Mouse (Mus musculus) thymus, postnatal 10 days (tissue): ENCODE data around the gene Mapk1.

Source experiments
- DNase-seq, 2 experiments: peaks; one replicate each; pipeline ENCODE4 v3.0.0; 2021; ENCODE audit warnings: low spot score in 2 of 2

Gene Mapk1

DNA sequence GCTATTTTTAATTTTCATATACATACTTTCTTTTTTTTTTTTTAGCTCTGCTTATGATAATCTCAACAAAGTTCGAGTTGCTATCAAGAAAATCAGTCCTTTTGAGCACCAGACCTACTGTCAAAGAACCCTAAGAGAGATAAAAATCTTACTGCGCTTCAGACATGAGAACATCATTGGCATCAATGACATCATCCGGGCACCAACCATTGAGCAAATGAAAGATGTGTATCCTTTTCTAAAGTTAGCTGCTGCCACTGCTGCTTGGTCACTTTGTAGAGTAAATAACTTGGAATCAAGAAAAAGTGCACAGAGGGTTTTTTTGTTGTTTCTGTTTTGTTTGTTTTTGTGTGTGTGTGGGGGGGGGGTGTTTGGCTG lies 32.7 kb downstream of the Mapk1 start:
- no peak for DNase-seq

DNA sequence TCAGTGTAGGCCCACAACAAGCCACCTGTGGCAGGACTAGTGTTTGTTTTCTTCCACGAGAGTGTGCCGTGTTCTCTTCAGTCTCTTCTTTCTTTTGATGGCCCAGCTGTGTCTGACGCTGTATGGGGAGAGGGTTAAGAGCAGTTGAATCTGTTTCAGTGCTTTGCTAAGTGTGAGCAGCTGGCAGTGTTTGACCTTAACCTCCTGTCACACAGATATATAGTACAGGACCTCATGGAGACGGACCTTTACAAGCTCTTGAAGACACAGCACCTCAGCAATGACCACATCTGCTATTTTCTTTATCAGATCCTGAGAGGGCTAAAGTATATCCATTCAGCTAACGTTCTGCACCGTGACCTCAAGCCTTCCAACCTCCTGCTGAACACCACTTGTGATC lies 34.9 kb downstream of the Mapk1 start:
- no peak for DNase-seq

DNA sequence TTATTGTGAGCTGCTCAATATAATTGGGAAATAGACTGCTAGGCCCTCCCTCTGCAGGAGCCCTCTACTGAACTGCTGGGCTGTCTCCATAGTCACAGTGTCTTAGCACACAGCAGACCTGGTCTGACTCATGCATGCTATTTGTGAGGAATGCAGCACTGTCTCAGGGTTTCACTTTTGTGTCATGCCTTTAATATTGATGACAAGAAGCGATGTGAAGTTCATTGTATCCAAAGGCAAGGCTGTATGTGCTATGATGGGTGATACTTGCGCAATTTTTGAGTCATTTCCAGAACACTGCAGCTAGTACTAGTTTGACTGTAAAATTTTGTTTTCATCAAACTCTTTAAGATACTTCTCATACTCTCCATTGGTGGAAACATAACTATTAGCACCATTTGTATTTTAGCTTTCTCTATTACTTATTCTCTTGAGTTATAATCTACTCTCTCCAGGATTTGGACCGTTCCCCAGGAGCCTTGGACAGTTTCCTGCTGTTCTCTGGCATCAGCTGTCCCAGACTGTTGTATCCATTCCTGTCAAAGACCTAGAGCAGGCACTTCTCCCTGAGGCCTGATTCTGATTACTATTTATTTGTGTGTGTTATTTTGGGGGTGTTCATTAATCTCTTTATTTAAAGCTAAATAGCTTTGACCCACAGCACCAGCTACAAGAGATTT lies 41.4 kb downstream of the Mapk1 start:
- no peak for DNase-seq

DNA sequence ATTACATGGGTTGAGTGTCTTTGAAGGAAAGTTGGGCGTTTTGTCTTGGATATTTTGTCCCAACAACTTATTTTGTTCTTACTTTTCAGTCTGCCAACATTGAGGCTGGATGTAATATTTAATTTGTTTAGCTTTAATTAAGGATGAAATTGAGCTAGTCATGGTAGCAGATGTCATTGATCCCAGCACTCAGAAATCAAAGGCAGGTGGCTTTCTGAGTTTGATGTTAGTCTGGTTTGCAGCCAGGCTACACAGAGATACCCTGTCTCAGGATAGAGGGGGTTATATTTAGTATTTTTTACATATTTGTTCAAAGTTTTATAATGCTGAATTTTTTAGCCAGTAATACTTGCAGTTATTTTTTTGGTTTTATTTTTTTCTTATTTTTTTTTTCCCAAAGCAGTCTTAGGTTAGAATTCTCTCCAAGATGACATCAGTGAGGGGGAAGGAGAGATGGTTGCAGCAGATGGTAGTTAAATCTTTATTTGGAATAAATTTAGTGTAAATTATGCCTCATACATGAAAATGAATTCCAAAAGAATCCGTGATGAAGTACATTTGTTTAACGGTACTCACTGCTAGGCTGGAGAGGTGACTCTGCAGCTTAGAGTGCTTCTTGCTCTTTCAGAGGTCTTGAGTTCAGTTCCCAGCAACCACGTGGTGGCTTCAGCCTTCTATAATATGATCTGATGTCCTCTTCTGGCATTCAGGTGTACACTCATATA lies 47.0 kb downstream of the Mapk1 start:
- no peak for DNase-seq

DNA sequence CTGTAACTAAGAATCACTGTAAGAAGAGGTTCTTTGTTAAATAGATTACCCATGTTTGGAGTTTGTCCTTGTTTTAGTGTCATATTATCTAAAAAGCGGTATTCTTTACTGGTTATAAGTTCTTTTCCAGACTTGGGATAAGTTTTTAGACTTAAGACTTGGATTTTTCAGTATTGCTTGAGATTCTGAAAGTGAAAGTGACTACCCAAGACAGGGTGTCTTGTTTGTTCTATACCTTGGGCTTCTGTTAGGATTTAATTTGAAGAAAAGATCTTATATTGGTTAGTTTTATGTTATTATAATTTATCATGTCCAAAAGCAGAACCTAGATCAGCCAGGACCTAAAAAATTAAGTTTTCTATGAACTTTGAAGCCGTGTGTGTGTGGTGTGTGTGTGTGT lies 50.6 kb downstream of the Mapk1 start:
- DNase-seq: no peak

DNA sequence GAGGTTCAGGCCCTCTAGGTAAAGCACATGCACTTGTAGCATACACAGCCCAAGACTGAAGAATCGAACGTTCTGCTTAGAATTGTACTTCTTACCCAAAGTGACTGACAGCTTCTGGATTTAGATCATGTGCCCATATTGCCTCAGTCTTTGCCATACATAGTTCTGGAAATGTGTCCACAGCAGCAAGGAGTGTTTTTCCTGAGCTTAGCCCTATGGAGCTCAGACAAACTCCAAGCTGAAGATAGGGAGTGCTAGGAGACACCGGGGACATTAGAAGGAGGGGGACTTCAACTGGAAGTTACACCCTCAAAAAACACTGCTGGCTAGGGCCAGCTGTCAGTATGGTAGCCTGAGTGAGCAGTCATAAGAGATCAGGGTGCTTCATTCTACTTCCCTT lies 57.5 kb downstream of the Mapk1 start:
- no peak for DNase-seq

DNA sequence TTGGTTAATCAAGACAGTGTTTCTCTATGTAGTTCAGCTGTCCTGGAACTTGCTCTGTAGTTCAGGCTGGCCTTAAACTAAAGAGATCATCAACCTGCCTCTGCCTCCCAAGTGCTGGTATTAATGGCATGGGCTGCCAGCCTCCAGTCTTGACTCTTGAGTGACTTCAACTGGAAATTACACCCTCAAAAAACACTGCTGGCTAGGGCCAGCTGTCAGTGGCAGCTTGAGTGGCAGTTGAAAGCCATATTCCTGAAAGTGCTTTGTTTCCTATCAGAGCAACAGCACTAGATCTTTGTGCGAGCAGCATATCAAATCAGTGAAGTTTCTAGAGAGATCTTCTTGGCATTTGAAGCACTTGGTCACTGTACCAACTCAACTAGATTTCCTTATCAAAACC lies 58.2 kb downstream of the Mapk1 start:
- no peak for DNase-seq

DNA sequence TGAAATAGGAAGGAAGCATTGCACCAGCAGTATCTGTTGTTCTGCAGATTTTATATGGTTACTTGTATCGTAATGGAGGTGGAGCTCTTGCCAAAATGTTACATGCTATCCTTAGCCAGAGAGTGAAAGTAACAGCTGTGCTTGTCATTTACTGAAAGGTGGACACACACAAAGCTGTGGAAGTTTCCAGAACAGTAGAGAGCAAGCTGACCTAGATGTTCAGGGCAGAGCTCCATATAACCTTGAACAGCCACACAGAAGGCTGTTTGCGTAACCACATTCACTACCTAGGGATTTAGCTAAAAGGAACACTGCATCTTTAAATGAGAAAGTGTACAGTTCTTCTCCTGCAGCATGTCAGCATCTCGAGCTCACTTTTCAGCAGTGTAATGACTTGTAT lies 61.1 kb downstream of the Mapk1 start:
- DNase-seq: no peak

DNA sequence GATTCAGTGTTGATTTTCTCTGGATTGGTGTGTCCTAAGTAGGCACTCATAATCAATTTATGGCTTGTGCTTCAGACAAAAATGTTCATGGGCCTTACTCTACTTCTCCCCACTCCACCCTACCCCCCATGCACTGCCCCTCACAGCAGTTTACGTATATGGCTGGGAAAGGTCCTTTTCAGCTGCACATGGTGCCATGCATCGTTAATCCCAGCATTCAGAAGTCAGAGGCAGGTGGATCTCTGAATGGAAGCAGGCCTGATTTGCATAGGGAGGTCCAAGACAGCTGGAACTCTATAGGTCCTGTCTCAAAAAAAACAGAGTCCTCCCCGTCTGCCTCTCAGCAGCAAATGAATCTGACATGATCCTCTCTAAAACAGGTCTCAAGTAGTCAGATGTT lies 62.1 kb downstream of the Mapk1 start:
- DNase-seq: no peak

DNA sequence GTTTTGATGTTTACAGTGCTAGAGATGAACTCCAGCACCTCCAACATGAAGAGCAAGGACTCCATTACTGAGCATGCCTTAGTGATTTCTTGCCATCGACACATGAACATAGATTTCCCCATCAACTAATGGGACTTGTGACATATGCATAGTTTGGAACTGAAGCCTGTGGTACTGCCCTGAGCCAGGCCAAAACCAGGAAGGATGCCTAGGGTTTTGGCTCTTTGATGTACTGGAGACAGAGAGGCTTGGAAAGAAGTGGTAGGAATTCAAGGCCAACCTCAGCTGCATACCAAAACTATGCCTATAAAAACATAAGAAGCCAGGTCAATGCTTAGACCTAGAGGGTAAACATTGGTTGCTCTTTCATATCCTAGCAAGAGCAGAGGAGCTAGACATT lies 66.7 kb downstream of the Mapk1 start:
- no peak for DNase-seq

DNA sequence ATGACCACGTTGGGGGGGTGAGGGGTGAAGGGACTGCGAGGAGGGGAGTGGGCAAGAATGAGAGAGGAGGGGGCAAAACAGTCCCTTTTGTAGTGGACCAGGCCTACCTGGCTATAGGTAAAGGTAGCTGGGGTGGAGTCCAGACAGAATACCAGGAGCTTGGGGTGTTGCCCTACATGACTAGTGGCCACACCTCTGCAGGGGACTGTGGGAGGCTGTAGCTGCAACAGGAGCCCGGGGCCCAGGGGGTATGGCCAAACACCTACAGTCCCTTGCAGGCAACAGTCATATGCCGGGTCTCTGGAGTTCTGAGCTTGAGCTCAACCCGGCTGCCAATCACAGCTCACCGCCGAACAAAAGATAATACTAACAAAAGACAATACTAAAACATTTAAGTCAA lies 68.9 kb downstream of the Mapk1 start:
- peak in 1 of 2 experiments; percentile 3 for DNase-seq

DNA sequence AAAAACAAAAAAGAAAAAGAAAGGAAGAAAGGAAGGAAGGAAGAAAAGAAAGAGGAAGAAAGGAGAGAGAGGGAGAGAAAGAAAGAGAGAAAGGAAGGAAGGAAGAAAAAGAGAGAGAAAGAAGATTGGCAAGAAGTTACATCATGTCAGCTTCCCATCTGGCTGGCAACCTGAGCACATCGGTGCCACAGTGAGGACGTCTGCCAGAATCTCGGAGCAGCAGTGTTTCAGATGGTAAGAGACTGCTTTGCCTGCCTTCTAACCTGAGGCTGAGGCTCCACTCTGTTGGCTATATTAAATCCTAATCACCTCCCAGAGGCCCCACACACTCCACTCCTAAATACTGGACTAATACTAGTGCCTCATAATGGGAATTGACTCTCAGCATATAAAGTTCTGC lies 70.7 kb downstream of the Mapk1 start:
- no peak for DNase-seq

DNA sequence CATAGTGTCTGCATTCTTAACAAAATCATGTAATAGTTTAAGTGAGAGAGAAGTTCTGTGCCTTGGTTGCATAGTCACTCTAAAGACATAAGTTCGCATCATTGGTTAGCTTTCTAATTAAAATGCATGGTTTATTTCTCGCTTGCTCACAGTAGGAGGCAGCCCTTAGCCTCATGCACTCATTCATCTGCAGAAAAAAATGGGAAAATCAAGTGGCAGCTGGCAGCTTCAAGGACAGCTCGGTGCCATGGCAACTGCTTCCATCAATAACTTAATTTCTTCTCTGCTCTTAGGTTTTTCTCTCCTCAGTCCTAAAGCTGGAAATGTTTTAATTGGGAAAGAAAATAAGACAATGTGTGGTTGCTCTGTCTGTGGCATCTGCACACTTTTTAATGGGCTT lies 72.4 kb downstream of the Mapk1 start:
- no peak for DNase-seq

DNA sequence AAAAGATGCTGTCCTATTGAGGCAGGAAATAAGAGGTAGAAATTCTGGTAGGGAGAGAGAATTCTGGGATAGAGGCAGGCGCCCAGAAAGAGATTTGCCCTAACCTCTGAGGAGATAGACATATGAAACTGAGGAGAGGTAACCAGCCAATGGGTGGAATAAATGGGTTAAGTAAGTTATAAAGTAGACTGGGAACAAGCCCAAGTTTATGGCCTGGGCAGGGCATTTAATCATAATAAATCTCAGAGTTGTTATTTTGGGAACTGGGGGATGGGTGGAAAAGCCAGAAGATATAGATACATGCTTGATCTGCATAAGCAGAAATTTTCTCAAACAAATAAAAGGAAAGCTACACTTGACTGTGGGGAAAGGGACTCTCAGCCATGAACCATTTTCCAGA lies 79.2 kb downstream of the Mapk1 start:
- DNase-seq: no peak

DNA sequence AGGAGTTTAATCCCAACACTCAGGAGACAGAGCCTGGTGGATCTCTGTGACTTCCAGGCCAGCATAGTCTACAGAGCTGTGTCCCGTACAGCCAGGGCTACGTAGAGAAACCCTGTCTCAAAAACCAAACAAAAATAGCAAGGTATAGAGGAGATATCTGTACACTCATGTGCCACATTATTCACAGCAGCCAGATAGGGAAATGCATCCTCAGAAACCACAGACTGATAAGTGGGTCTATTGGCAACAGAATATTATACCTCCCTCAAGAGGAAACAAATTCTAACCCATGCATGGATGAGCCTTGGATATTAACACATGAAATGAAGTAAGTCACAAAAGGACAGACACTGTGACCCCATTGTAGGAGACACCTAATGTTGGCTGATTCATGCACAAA lies 84.4 kb downstream of the Mapk1 start:
- no peak for DNase-seq

DNA sequence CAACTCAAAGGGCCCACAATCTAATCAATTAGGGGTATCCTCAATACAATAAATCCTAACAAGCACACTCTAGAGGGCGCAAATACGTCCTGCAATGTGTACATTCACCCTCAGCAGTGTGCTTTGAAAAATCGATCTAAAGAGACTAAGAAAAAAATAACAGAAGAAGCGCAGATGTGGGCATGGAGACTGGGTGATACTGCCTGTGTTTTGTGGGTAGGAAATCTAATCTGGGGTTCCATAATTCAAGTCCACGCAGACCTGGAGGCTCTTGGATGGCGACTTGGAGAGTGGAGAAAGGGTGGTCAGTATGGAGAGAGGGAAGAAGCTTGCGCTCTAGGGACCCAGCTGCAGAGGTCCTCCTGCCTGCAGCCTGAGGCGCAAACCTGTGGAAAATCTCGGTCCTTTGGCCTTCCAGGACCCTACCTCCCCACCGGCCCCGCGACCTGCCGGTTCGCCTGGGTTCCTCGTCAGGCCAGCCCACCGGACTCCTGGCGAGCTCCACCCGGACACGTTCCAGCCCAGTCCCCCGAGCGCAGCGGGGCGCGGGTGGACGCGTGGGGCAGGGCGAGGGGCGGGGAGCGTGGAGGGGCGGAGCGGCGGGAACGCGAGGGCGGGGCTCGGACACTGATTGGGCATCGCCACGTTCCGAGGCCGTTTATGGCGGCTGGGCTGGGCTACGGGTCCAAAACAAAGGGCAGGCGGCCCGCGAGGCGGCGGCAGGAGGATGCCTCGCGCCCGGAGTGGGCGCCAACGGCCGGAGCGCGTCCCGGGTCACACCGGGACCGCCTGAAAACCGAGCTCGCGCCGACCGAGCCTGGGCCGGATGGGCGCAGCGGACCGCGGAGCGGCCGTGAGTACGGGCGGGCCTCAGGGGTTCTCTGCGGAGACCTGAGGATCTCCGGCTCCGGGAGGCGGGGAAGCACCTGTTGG lies 86.6 kb downstream of the Mapk1 start, which contains the start of gene Ypel1:
TSS of gene Ypel1 (plus strand) at position 186 of the 933 bp plus-strand sequence.
- peak; percentile 44 to 62 for DNase-seq

DNA sequence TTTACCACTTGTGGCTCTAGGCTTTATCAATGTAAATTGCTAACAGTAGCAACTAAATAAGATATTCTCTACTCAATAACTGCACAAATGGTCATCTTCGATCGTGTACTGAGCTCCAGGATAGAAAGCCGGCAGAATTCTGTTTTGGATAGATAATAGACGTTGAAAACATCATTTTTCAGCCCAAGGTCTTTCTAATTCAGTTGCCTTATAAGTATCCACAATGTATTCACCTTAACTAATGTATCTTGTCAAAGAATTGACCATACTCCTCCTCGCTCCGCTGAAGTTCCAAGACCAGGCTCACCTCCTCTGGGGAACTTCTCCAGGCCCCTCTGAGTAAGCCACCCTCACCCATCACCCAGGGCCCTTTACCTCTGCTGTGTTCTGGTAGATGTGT lies 87.5 kb downstream of the Mapk1 start:
- no peak for DNase-seq

DNA sequence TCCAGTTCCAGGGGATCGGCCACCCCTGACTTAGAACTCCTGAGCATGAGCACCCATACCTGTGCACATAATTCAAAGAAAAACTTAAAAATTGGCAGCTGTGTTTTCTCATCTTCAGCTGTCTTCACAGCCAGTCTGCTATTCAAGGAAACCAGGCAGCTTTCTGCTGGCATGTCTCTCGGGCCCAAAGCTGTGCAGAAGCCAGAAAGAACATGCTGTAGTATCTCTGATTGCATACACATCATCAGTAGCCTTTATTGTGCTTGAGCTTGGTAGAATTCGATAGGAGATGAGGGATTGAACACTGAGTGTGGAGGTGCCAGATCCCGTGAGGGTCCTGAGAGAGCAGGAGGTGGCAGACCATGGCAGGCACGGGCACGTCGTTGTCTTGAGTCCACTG lies 89.8 kb downstream of the Mapk1 start:
- DNase-seq: no peak

DNA sequence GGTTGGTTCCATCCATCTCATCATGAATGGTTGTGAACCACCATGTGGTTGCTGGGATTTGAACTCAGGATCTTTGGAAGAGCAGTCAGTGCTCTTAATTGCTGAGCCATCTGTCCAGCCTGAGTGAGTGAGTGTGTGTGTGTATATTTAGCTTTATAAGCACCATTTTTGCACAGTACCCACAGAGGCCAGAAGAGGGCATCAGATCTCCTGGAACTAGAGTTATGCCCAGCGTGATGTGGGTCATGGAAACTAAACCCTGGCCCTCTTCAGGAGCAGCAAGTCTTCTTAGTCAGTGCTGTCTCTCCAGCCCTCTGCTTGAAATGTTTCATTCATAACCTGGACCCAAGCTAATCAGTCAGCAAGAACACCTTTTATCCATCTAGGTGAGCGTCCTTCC lies 93.1 kb downstream of the Mapk1 start:
- no peak for DNase-seq

DNA sequence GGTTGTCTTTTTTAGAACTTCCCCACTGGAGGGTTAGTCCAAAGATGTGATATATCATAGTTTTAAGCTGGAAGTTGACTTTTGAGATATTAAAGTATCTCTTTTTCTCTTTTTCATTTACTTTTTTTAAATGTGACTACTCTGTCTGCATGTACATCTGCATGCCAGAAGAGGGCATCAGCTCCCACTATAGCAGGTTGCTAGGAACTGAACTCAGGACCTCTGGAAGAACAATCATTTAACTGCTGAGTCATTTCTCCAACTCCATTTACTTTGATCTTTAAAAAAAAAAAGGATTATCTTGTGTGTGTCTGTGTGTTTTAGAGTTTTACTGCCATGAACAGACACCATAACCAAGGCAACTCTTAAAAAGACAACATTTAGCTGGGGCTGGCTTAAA lies 93.7 kb downstream of the Mapk1 start:
- DNase-seq: no peak

DNA sequence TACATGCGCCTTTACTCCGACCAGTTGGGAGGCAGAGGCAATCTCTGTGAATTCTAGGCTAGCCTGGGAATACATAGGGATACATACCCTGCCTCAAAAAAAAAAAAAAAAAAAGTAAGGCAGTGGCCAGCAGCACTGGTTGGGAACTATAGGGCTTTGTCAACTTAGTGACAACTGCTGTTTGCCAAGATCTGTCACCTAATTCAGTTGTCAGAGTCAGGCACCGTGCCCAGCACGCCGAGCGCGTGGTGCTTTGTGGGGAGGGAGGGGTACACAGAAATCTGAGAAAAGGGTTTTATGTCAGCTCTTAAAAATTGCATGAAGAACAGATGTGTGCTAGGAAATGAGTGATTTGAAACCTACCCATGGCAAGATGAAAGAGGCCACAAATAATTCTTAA lies 94.9 kb downstream of the Mapk1 start:
- DNase-seq: no peak

DNA sequence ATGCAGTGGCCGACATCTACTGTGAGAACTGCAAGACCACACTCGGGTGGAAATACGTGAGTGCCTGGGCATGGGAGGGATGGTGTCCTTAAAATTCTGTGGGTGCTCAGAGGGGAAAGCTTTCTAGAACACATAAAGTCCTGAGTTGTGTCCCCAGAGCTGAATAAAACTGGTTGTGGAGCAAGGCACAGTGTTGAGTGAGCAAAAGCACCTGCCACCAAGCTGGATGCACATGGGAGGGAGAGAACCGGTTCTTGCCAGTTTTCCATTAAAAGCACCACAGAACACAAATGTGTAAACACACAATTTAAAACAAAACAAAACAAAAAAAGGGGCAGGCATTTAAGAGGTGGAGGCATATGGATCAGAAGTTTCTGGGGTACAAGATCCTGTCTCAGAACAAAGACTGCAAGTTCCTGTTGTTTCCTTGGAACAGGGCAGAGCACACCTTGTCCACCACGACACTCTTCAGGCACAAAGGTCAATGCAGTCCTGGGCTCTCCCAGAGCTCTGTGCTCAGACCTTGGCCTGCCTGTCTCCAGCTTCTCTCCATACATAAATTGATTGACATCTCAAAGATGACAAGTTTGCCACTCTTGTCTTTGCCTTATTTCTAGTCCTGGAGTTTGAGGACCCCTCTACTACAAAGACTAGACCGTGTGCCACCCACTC lies 99.1 kb downstream of the Mapk1 start:
- DNase-seq: no peak
